Mouse (Mus musculus) MEL-GATA-1-ER (cell line): ENCODE results near the gene Ccdc186.
"Not testable (repeated sequence)": the region's sequence is repeated elsewhere in the genome, so short reads cannot be mapped to it uniquely, and the experiment has no call there.

Experiments
- DNase-seq: peaks from one replicate; pipeline ENCODE4 v3.0.0-alpha.2; 2012; ENCODE audit warnings: low read depth; ENCODE audit errors: extremely low read depth

Gene Ccdc186

GRCm38 (mm10) chr19:56758311-56758710 lies 63.7 kb downstream of the Ccdc186 start:
- no peak for DNase-seq

GRCm38 (mm10) chr19:56756412-56756811 lies 65.6 kb downstream of the Ccdc186 start:
- no peak for DNase-seq

GRCm38 (mm10) chr19:56754456-56754855 lies 67.5 kb downstream of the Ccdc186 start:
- DNase-seq: not testable (repeated sequence)

- no peak for DNase-seq
Observed at GRCm38 (mm10) chr19:56750709-56751108, 71.3 kb downstream of the Ccdc186 start.

GRCm38 (mm10) chr19:56749343-56749742 lies 72.6 kb downstream of the Ccdc186 start:
- DNase-seq: no peak

- DNase-seq: no peak
Observed at GRCm38 (mm10) chr19:56747878-56748277, 74.1 kb downstream of the Ccdc186 start.

GRCm38 (mm10) chr19:56746618-56747017 lies 75.4 kb downstream of the Ccdc186 start:
- no peak for DNase-seq

GRCm38 (mm10) chr19:56745528-56745927 lies 76.5 kb downstream of the Ccdc186 start:
- no peak for DNase-seq

- DNase-seq: no peak
Observed at GRCm38 (mm10) chr19:56745061-56745460, 76.9 kb downstream of the Ccdc186 start.
